Mouse (Mus musculus) thymus, postnatal 36 days (tissue): Measurements from ENCODE around the gene Cidec.
A peak's percentile ranks its signal among the peaks of the same experiment; 100 is the strongest.

Experiments
- DNase-seq, 2 experiments: peaks; one replicate each; pipeline ENCODE4 v3.0.0; 2022; ENCODE audit warnings: mixed read lengths in 2 of 2

Cidec gene

GRCm38 (mm10) chr6:113443091-113443490, 7.5 kb upstream of the Cidec start:
- DNase-seq = no peak

GRCm38 (mm10) chr6:113442442-113443090, 7.0 kb upstream of the Cidec start, which contains the start of gene Jagn1:
Gene Jagn1, plus strand, starts transcription at chr6:113442569.
- peak; percentile 86 to 89 for DNase-seq

GRCm38 (mm10) chr6:113442087-113442441, 6.5 kb upstream of the Cidec start:
- DNase-seq = no peak

GRCm38 (mm10) chr6:113441147-113441680, 5.7 kb upstream of the Cidec start:
- DNase-seq = peak; percentile 76 to 81

- DNase-seq = no peak
These were observed 5.1 kb upstream of the Cidec start for GRCm38 (mm10) chr6:113440686-113441085.

GRCm38 (mm10) chr6:113438721-113439430, 3.3 kb upstream of the Cidec start:
- no peak for DNase-seq

GRCm38 (mm10) chr6:113437135-113437534, 1.6 kb upstream of the Cidec start:
- DNase-seq = no peak

- no peak for DNase-seq
These were observed 869 bp downstream of the Cidec start for GRCm38 (mm10) chr6:113434691-113435090.

- no peak for DNase-seq
These were observed 1.9 kb downstream of the Cidec start for GRCm38 (mm10) chr6:113433661-113434060.

GRCm38 (mm10) chr6:113431801-113432200, 3.8 kb downstream of the Cidec start:
- no peak for DNase-seq

GRCm38 (mm10) chr6:113430846-113431245, 4.7 kb downstream of the Cidec start:
- DNase-seq = no peak

GRCm38 (mm10) chr6:113429965-113430364, 5.6 kb downstream of the Cidec start:
- no peak for DNase-seq

GRCm38 (mm10) chr6:113428006-113428405, 7.6 kb downstream of the Cidec start:
- no peak for DNase-seq

- DNase-seq = peak; percentile 49 to 57
These were observed 8.2 kb downstream of the Cidec start for GRCm38 (mm10) chr6:113427397-113427796.

- DNase-seq = no peak
These were observed 8.9 kb downstream of the Cidec start for GRCm38 (mm10) chr6:113426696-113427095.

- no peak for DNase-seq
These were observed 11.4 kb downstream of the Cidec start for GRCm38 (mm10) chr6:113424187-113424586.

GRCm38 (mm10) chr6:113423000-113423399, 12.6 kb downstream of the Cidec start:
- no peak for DNase-seq

- DNase-seq = peak; percentile 98 to 99
These were observed 16.4 kb downstream of the Cidec start, which contains the start of gene Rpusd3 for GRCm38 (mm10) chr6:113419199-113419587. Gene Rpusd3, minus strand, starts transcription at chr6:113419340.

GRCm38 (mm10) chr6:113418441-113419198, 16.9 kb downstream of the Cidec start:
- peak in 1 of 2 experiments; percentile 36 for DNase-seq

- no peak for DNase-seq
These were observed 19.1 kb downstream of the Cidec start for GRCm38 (mm10) chr6:113416416-113416815.

GRCm38 (mm10) chr6:113410001-113410400, 25.6 kb downstream of the Cidec start:
- no peak for DNase-seq

- DNase-seq = peak in 1 of 2 experiments; percentile 18
These were observed 28.9 kb downstream of the Cidec start for GRCm38 (mm10) chr6:113406683-113407082.

- no peak for DNase-seq
These were observed 30.1 kb downstream of the Cidec start for GRCm38 (mm10) chr6:113405483-113405882.
